Comparison of ENCODE assay signal across 31 mouse cellular contexts in the genomic region with DNA sequence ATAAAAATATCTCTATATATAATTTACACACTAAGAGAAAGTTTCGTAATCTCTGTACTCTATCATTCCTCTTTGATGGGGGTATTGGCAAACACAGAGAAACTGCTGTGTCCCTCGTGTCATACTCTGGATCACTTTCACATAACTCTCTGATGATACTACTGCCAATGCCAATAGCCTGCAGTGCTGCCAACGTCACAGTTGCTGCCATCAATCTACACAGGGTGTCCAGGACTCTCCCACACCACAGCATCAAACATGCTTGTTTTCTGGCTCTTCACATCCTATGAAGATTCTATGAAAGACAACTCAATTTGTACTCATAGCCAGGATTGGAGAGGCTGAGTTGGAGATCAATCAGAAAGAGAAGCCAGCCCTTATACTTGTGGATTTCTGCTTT. TPM values are rescaled to one million over a fixed set of nuclear protein-coding genes. Genes with fewer than 3 reads are reported as not detected.
DNase-seq lines count a peak whose midpoint lies in the region; ATAC-seq and TF ChIP-seq lines count a peak whose summit lies in the region.
"Had no signal": no experiment of that assay in that cellular context is flagged by ENCODE, and none has a peak within 500 bp of the region (broad histone marks: within the 10 kb centered on the region; RNA-seq: fewer than 3 reads in every experiment).

No protein-coding gene starts in this region.

- no peaks in the 10 kb centered on the region for H3K27me3 ChIP-seq in hindbrain, postnatal 0 days (ENCODE audit: insufficient read depth, low read length)
- no peaks in the 10 kb centered on the region for H3K27me3 ChIP-seq in hindbrain, embryonic 12.5 days
- no peaks in the 10 kb centered on the region for H3K27me3 ChIP-seq in forebrain, embryonic 16.5 days (replicated peaks; ENCODE audit: control insufficient read depth, insufficient read depth, low read length)
- H3K27me3 ChIP-seq in myocyte (ENCODE audit: control insufficient read depth, insufficient read depth, insufficient read length), result no peaks in the 10 kb centered on the region
- no peaks in the 10 kb centered on the region for H3K27me3 ChIP-seq in kidney, embryonic 16.5 days (ENCODE audit: insufficient read depth, low read length)
- H3K27me3 ChIP-seq: heart, embryonic 15.5 days; limb, embryonic 13.5 days; lung, embryonic 15.5 days; megakaryocyte, embryonic 14.5 days; midbrain, embryonic 12.5 days; neural tube, embryonic 15.5 days had no signal

- no peaks in the 10 kb centered on the region for H3K9me3 ChIP-seq in hindbrain, postnatal 0 days (ENCODE audit: low read length)
- H3K9me3 ChIP-seq in hindbrain, embryonic 12.5 days (replicated peaks), result peaks cover 8% of the 10 kb centered on the region; the same call in 1 of the 2 replicates
- no peaks in the 10 kb centered on the region; the same call in 1 of the 2 replicates for H3K9me3 ChIP-seq in forebrain, embryonic 16.5 days (ENCODE audit: control insufficient read depth, low read length)
- H3K9me3 ChIP-seq in kidney, embryonic 16.5 days (ENCODE audit: low read length), result no peaks in the 10 kb centered on the region
- H3K9me3 ChIP-seq: heart, embryonic 10.5 days; heart, embryonic 15.5 days; limb, embryonic 13.5 days; lung, embryonic 15.5 days; megakaryocyte, embryonic 14.5 days; neural tube, embryonic 15.5 days had no signal

- peak; percentile 24 for DNase-seq in hindbrain, postnatal 0 days (ENCODE audit: low spot score)
- DNase-seq in gastrocnemius, adult 8-10 months (ENCODE audit: low spot score in 2 of 2), result peak; percentile 61 to 77
- DNase-seq in layer of hippocampus, postnatal 36 days, result no peak
- DNase-seq: adrenal gland, postnatal 25 days; cerebellum, adult 11 months; cerebellum, adult 9-10 months; cerebellum, postnatal 36 days; kidney, adult 9 months; kidney, postnatal 14 days; layer of hippocampus, adult 9-11 months; lung, postnatal 36 days; right cerebral cortex, postnatal 25 days; spleen, adult 18-20 months; thymus, adult 2 months; thymus, postnatal 36 days had no signal

- no peak for ATAC-seq in hindbrain, postnatal 0 days
- ATAC-seq in hindbrain, embryonic 12.5 days (ENCODE audit: low FRiP score), result no peak
- peak; percentile 77 for ATAC-seq in forebrain, embryonic 16.5 days
- no peak for ATAC-seq in kidney, embryonic 16.5 days (ENCODE audit: low FRiP score, low TSS enrichment)
- ATAC-seq: CD4-positive, CD25-positive, alpha-beta regulatory T cell, adult 4 months; intestine, embryonic 16.5 days had no signal

- no peak overlapping the region for H3K27ac ChIP-seq in hindbrain, postnatal 0 days
- H3K27ac ChIP-seq in hindbrain, embryonic 12.5 days, result no peak overlapping the region
- peak overlapping the region; percentile 18; the same call in 1 of the 2 replicates for H3K27ac ChIP-seq in forebrain, embryonic 16.5 days (ENCODE audit: low read length)
- no peak overlapping the region for H3K27ac ChIP-seq in kidney, embryonic 16.5 days (ENCODE audit: low read length)
- H3K27ac ChIP-seq: heart, embryonic 10.5 days; heart, embryonic 15.5 days; limb, embryonic 13.5 days; lung, embryonic 15.5 days; midbrain, embryonic 12.5 days; neural tube, embryonic 15.5 days had no signal

- 69% methylated on average over 3 of the region's 3 CpGs for WGBS in hindbrain, postnatal 0 days
- WGBS in hindbrain, embryonic 12.5 days, result 81% methylated on average over 3 of the region's 3 CpGs
- WGBS in forebrain, embryonic 16.5 days, result 64% methylated on average over 3 of the region's 3 CpGs
- WGBS in kidney, embryonic 16.5 days, result 81% methylated on average over 3 of the region's 3 CpGs

- H3K4me3 ChIP-seq in hindbrain, postnatal 0 days (ENCODE audit: low read length), result no peak overlapping the region
- H3K4me3 ChIP-seq in hindbrain, embryonic 12.5 days, result no peak overlapping the region
- H3K4me3 ChIP-seq in forebrain, embryonic 16.5 days (replicated peaks; ENCODE audit: low read length), result no peak overlapping the region
- no peak overlapping the region for H3K4me3 ChIP-seq in myocyte
- no peak overlapping the region for H3K4me3 ChIP-seq in kidney, embryonic 16.5 days (ENCODE audit: low read length)
- H3K4me3 ChIP-seq: heart, embryonic 10.5 days; heart, embryonic 15.5 days; limb, embryonic 13.5 days; lung, embryonic 15.5 days; megakaryocyte, embryonic 14.5 days; midbrain, embryonic 12.5 days; neural tube, embryonic 15.5 days had no signal

- no peaks in the 10 kb centered on the region for H3K79me2 ChIP-seq in myocyte (ENCODE audit: control insufficient read depth, insufficient read depth)

- no peak overlapping the region for H3K9ac ChIP-seq in hindbrain, postnatal 0 days (replicated peaks; ENCODE audit: low read length)
- H3K9ac ChIP-seq in hindbrain, embryonic 12.5 days, result no peak overlapping the region
- H3K9ac ChIP-seq in forebrain, embryonic 16.5 days (replicated peaks; ENCODE audit: low read depth, low read length), result no peak overlapping the region
- H3K9ac ChIP-seq in kidney, embryonic 16.5 days (replicated peaks; ENCODE audit: low read length), result no peak overlapping the region
- H3K9ac ChIP-seq: heart, embryonic 15.5 days; limb, embryonic 13.5 days; lung, embryonic 15.5 days; midbrain, embryonic 12.5 days; neural tube, embryonic 15.5 days had no signal

- no peak for TF ChIP-seq CTCF in hindbrain, postnatal 0 days (IDR thresholded peaks at IDR 0.05; ENCODE audit: low read depth)

- TF ChIP-seq POLR2A in myocyte (IDR thresholded peaks at IDR 0.05; ENCODE audit: insufficient read length, low read depth), result no peak

- H3K36me3 ChIP-seq in hindbrain, postnatal 0 days (ENCODE audit: insufficient read depth, low read length), result no peaks in the 10 kb centered on the region
- H3K36me3 ChIP-seq in hindbrain, embryonic 12.5 days, result no peaks in the 10 kb centered on the region
- H3K36me3 ChIP-seq in forebrain, embryonic 16.5 days (ENCODE audit: control insufficient read depth, insufficient read depth), result no peaks in the 10 kb centered on the region
- H3K36me3 ChIP-seq in myocyte (ENCODE audit: control insufficient read depth, insufficient read depth), result no peaks in the 10 kb centered on the region
- no peaks in the 10 kb centered on the region for H3K36me3 ChIP-seq in kidney, embryonic 16.5 days (ENCODE audit: insufficient read depth, low read length)
- H3K36me3 ChIP-seq: limb, embryonic 13.5 days; lung, embryonic 15.5 days; midbrain, embryonic 12.5 days; neural tube, embryonic 15.5 days had no signal

- H3K4me2 ChIP-seq in hindbrain, postnatal 0 days (ENCODE audit: low read depth, low read length), result no peak overlapping the region
- no peak overlapping the region for H3K4me2 ChIP-seq in hindbrain, embryonic 12.5 days (replicated peaks)
- H3K4me2 ChIP-seq in forebrain, embryonic 16.5 days (ENCODE audit: low read length), result no peak overlapping the region
- H3K4me2 ChIP-seq in myocyte (ENCODE audit: low read depth), result no peak overlapping the region
- no peak overlapping the region for H3K4me2 ChIP-seq in kidney, embryonic 16.5 days (replicated peaks; ENCODE audit: low read depth, low read length)
- H3K4me2 ChIP-seq: heart, embryonic 15.5 days; limb, embryonic 13.5 days; liver, embryonic 11.5 days; lung, embryonic 15.5 days; midbrain, embryonic 12.5 days; neural tube, embryonic 15.5 days had no signal

- H3ac ChIP-seq in myocyte (ENCODE audit: control insufficient read depth, insufficient read length), result no peak overlapping the region

- H3K4me1 ChIP-seq in hindbrain, postnatal 0 days (ENCODE audit: insufficient read depth, low read length), result no peaks in the 10 kb centered on the region
- H3K4me1 ChIP-seq in hindbrain, embryonic 12.5 days, result peaks cover 7% of the 10 kb centered on the region
- H3K4me1 ChIP-seq in forebrain, embryonic 16.5 days (replicated peaks; ENCODE audit: control insufficient read depth, insufficient read depth, low read length), result peaks cover 9% of the 10 kb centered on the region
- no peaks in the 10 kb centered on the region for H3K4me1 ChIP-seq in kidney, embryonic 16.5 days (ENCODE audit: insufficient read depth, low read length)
- H3K4me1 ChIP-seq: megakaryocyte, embryonic 14.5 days had no signal

TF ChIP-seq in myocyte, 11 proteins besides CTCF, POLR2A, EP300 and RAD21:
- TF ChIP-seq SRF (IDR thresholded peaks at IDR 0.05; ENCODE audit: control insufficient read depth, insufficient read length, low read depth), result no peak
- TF ChIP-seq MYOD1 (IDR thresholded peaks at IDR 0.05; ENCODE audit: control insufficient read depth in 1 of 3, insufficient read length in 2 of 3, low read depth in 2 of 3), result peak in 2 of 3 experiments; percentile 55 to 75

RNA-seq across cellular contexts. Expression of a gene that starts 17.4 kb away (rescaled TPM):
- total RNA-seq in hindbrain, postnatal 0 days (2014; rRNA removed), result 1.3 and 2.5 TPM in 2 replicates
- 2.1 and 3.3 TPM in 2 replicates for polyA plus RNA-seq in hindbrain, postnatal 0 days (2015; fragmentation: Nextera tagmentation; extraction: Ambion mirVana)
- polyA plus RNA-seq in hindbrain, embryonic 12.5 days (2016; fragmentation: Nextera tagmentation; extraction: Ambion mirVana), result 0.26 and 1.3 TPM in 2 replicates
- polyA plus RNA-seq in forebrain, embryonic 16.5 days (2015; fragmentation: Nextera tagmentation; extraction: Ambion mirVana), result 8.0 and 11.6 TPM in 2 replicates
- 100 to 1,000 TPM in 2 of 4 experiments, 10 to 100 TPM in 2; 83.4 to 114 (median 97.6) TPM for total RNA-seq in gastrocnemius, adult 8-10 months (2022)
- 4.4 TPM for polyA plus RNA-seq in myocyte (2012; fragmentation: generic; extraction: Trizol)
- 10 to 100 TPM; 41.6 to 48.2 TPM for total RNA-seq in layer of hippocampus, postnatal 36 days (2021)
- polyA plus RNA-seq in kidney, embryonic 16.5 days (2015; fragmentation: Nextera tagmentation; extraction: Ambion mirVana), result 0.31 and 0.41 TPM in 2 replicates
- total RNA-seq: granulocyte monocyte progenitor cell, adult 5-6 weeks; monocyte, adult 5-6 weeks had no signal

Comparison
In these comparisons a context has a peak if more than half of its experiments do, and no peak if none do; other contexts are left out.
1. DNase-seq: peak in hindbrain, postnatal 0 days (single experiment) and gastrocnemius, adult 8-10 months (2 of 2); none in layer of hippocampus, postnatal 36 days (0 of 2).